Mouse (Mus musculus) G1E (cell line): ENCODE measurements around the gene Gm10251.
"Not testable (repeated sequence)": the region's sequence is repeated elsewhere in the genome, so short reads cannot be mapped to it uniquely, and the experiment has no call there.

Experiments used
- CTCF ChIP-seq: IDR thresholded peaks from 2 replicates; pipeline ENCODE4 v1.5.1; 2012; ENCODE audit warnings: low read depth, low read length, inconsistent platforms, mixed read lengths
- GATA1 ChIP-seq: IDR thresholded peaks from 2 replicates; pipeline ENCODE4 v1.6.1; 2012; ENCODE audit warnings: borderline replicate concordance, low read length, inconsistent platforms, mixed read lengths
- TAL1 ChIP-seq: conservative IDR thresholded peaks from 2 replicates; pipeline ENCODE4 v1.6.1; 2012; ENCODE audit warnings: low read depth, low read length, inconsistent platforms, mixed read lengths

- not testable (repeated sequence) for TF ChIP-seq TAL1, CTCF, GATA1
These were observed at the start of gene Gm10251 for GRCm38 (mm10) chr14:6684070-6684469.
